Mouse (Mus musculus) MEL (cell line): ENCODE results near the gene Rgs11. TPM values are rescaled to one million over a fixed set of nuclear protein-coding genes. Genes with fewer than 3 reads are reported as not detected.
A peak's percentile ranks its signal among the peaks of the same experiment; 100 is the strongest.
"Not testable (repeated sequence)": the region's sequence is repeated elsewhere in the genome, so short reads cannot be mapped to it uniquely, and the experiment has no call there.

Source experiments
- DNase-seq: peaks from one replicate; pipeline ENCODE4 v3.0.0; 2011; ENCODE audit warnings: low read depth, low spot score
- H3K27ac ChIP-seq: 2 replicates; pipeline ENCODE4 v1.5.1; 2012; ENCODE audit warnings: low read depth, mild to moderate bottlenecking, control low read depth, low read length, moderate library complexity; ENCODE audit not compliant: control insufficient read depth
- H3K27me3 ChIP-seq, 2 experiments: fragments of 150-350 bp in 1 of 2; sonication (generic) in 1 of 2; 2 replicates each; pipeline ENCODE4 v1.6.1; 2012; ENCODE audit warnings: low read length in 2 of 2, mild to moderate bottlenecking in 2 of 2, improper control_type of control experiment in 1 of 2, moderate library complexity in 1 of 2; ENCODE audit not compliant: insufficient read depth in 2 of 2, control insufficient read depth in 1 of 2
- H3K36me3 ChIP-seq, 2 experiments: 2 replicates each; pipeline ENCODE4 v1.6.1; 2012 to 2014; ENCODE audit warnings: low read length in 2 of 2, improper control_type of control experiment in 1 of 2, inconsistent platforms in 1 of 2, mild to moderate bottlenecking in 1 of 2; ENCODE audit not compliant: insufficient read depth in 2 of 2, control insufficient read depth in 1 of 2
- H3K4me1 ChIP-seq, 2 experiments: fragments of 150-350 bp in 1 of 2; sonication (generic) in 1 of 2; 2 replicates each; pipeline ENCODE4 v1.6.1; 2012; ENCODE audit warnings: low read length in 2 of 2, improper control_type of control experiment in 1 of 2, mild to moderate bottlenecking in 1 of 2; ENCODE audit not compliant: insufficient read depth in 2 of 2, control insufficient read depth in 1 of 2
- H3K4me3 ChIP-seq, 2 experiments: fragments of 150-350 bp in 1 of 2; sonication (generic) in 1 of 2; 2 replicates each; pipeline ENCODE4 v1.5.1; 2012; ENCODE audit warnings: low read depth in 2 of 2, low read length in 2 of 2, mild to moderate bottlenecking in 2 of 2, moderate library complexity in 2 of 2, control low read depth in 1 of 2, improper control_type of control experiment in 1 of 2; ENCODE audit not compliant: control insufficient read depth in 1 of 2, insufficient read depth in 1 of 2
- H3K79me2 ChIP-seq: 2 replicates; pipeline ENCODE4 v1.6.1; 2012; ENCODE audit warnings: mild to moderate bottlenecking, low read length, moderate library complexity; ENCODE audit not compliant: control insufficient read depth, poor library complexity, insufficient read depth
- H3K9ac ChIP-seq: 2 replicates; pipeline ENCODE4 v1.6.1; 2012; ENCODE audit warnings: low read depth, mild to moderate bottlenecking, control low read depth, low read length, moderate library complexity; ENCODE audit not compliant: control insufficient read depth, poor library complexity, severe bottlenecking
- H3K9me3 ChIP-seq: fragments of 150-350 bp; sonication (generic); replicated peaks from 2 replicates; pipeline ENCODE4 v1.6.1; 2012; ENCODE audit warnings: mild to moderate bottlenecking, low read length, improper control_type of control experiment, moderate library complexity; ENCODE audit not compliant: insufficient read depth
- BHLHE40 ChIP-seq: IDR thresholded peaks from 2 replicates; pipeline ENCODE4 v1.6.1; 2012; ENCODE audit warnings: low read depth, mild to moderate bottlenecking, inconsistent platforms, low read length, improper control_type of control experiment, borderline replicate concordance
- CHD1 ChIP-seq: IDR thresholded peaks from 2 replicates; pipeline ENCODE4 v1.6.1; 2012; ENCODE audit warnings: low read depth, mild to moderate bottlenecking, inconsistent platforms, low read length, improper control_type of control experiment
- CTCF ChIP-seq, 3 experiments: IDR thresholded peaks in 2 of 3; conservative IDR thresholded peaks in 1 of 3; 2 replicates each; pipeline ENCODE4 v1.5.1; 2011 to 2012; ENCODE audit warnings: low read length in 3 of 3, low read depth in 2 of 3, mild to moderate bottlenecking in 2 of 3, improper control_type of control experiment in 1 of 3, inconsistent platforms in 1 of 3, mixed read lengths in 1 of 3, moderate library complexity in 1 of 3; ENCODE audit not compliant: control insufficient read depth in 1 of 3, insufficient read depth in 1 of 3, poor library complexity in 1 of 3, severe bottlenecking in 1 of 3
- E2F4 ChIP-seq: IDR thresholded peaks from 2 replicates; pipeline ENCODE4 v1.6.1; 2011; ENCODE audit warnings: low read depth, low read length, improper control_type of control experiment, borderline replicate concordance
- ETS1 ChIP-seq: IDR thresholded peaks from 2 replicates; pipeline ENCODE4 v1.6.1; 2012; ENCODE audit warnings: low read depth, mild to moderate bottlenecking, inconsistent platforms, low read length, improper control_type of control experiment, moderate library complexity
- GATA1 ChIP-seq: IDR thresholded peaks from 2 replicates; pipeline ENCODE4 v1.6.1; 2011; ENCODE audit warnings: low read depth, low read length, improper control_type of control experiment
- JUND ChIP-seq: IDR thresholded peaks from 2 replicates; pipeline ENCODE4 v1.6.1; 2011; ENCODE audit warnings: low read depth, mild to moderate bottlenecking, improper control_type of control experiment, low read length
- MAFK ChIP-seq: IDR thresholded peaks from 2 replicates; pipeline ENCODE4 v1.6.1; 2011; ENCODE audit warnings: low read depth, mild to moderate bottlenecking, low read length, improper control_type of control experiment, borderline replicate concordance
- MEF2A ChIP-seq: IDR thresholded peaks from 2 replicates; pipeline ENCODE4 v1.6.1; 2014; ENCODE audit warnings: low read depth, mild to moderate bottlenecking, inconsistent platforms, low read length, improper control_type of control experiment; ENCODE audit not compliant: poor library complexity, insufficient replicate concordance, severe bottlenecking; ENCODE audit errors: extremely low read depth
- MXI1 ChIP-seq: IDR thresholded peaks from 2 replicates; pipeline ENCODE4 v1.6.1; 2011; ENCODE audit warnings: mild to moderate bottlenecking, low read depth, low read length, improper control_type of control experiment
- MYB ChIP-seq: IDR thresholded peaks from 2 replicates; pipeline ENCODE4 v1.6.1; 2011; ENCODE audit warnings: mild to moderate bottlenecking, low read depth, low read length, improper control_type of control experiment
- MYC ChIP-seq: IDR thresholded peaks from 2 replicates; pipeline ENCODE4 v1.6.1; 2011; ENCODE audit warnings: low read depth, mild to moderate bottlenecking, low read length, improper control_type of control experiment, moderate library complexity
- POLR2AphosphoS5 ChIP-seq: IDR thresholded peaks from 2 replicates; pipeline ENCODE4 v1.6.1; 2012; ENCODE audit warnings: low read depth, borderline replicate concordance, mild to moderate bottlenecking, inconsistent platforms, low read length, moderate library complexity, mixed read lengths
- RCOR1 ChIP-seq: IDR thresholded peaks from 2 replicates; pipeline ENCODE4 v1.6.1; 2012; ENCODE audit warnings: low read depth, mild to moderate bottlenecking, inconsistent platforms, low read length, improper control_type of control experiment
- SIN3A ChIP-seq: IDR thresholded peaks from 2 replicates; pipeline ENCODE4 v1.6.1; 2012; ENCODE audit warnings: low read length, improper control_type of control experiment, inconsistent platforms
- SMC3 ChIP-seq: IDR thresholded peaks from 2 replicates; pipeline ENCODE4 v1.6.1; 2011; ENCODE audit warnings: low read depth, low read length, improper control_type of control experiment
- USF1 ChIP-seq: IDR thresholded peaks from 2 replicates; pipeline ENCODE4 v1.6.1; 2014; ENCODE audit warnings: low read depth, mild to moderate bottlenecking, inconsistent platforms, low read length, improper control_type of control experiment, moderate library complexity
- ZMIZ1 ChIP-seq: IDR thresholded peaks from 2 replicates; pipeline ENCODE4 v1.6.1; 2012; ENCODE audit warnings: low read depth, mild to moderate bottlenecking, inconsistent platforms, low read length, improper control_type of control experiment, moderate library complexity
- polyA plus RNA-seq, 2 experiments: library from polyadenylated mRNA; stranded (reverse) in 1 of 2; unstranded in 1 of 2; fragments of >175 nt in 1 of 2; fragments of >200 nt in 1 of 2; gene quantifications; 2 replicates each; pipeline versions ENCODE4 v1.2.1 to v1.2.4; 2012; ENCODE audit warnings: low replicate concordance in 2 of 2, low read depth in 1 of 2; ENCODE audit not compliant: insufficient read length in 2 of 2, insufficient read depth in 1 of 2, missing spikeins in 1 of 2
- total RNA-seq: library from RNA; depleted of rRNA; stranded (reverse); fragments of 300-350 nt; gene quantifications from 2 replicates; pipeline ENCODE4 v1.2.3, GENCODE M21; 2012

Gene Rgs11
- total and polyA plus RNA-seq, 3 experiments: 11.4 to 32.6 TPM; not detected in 1

DNA sequence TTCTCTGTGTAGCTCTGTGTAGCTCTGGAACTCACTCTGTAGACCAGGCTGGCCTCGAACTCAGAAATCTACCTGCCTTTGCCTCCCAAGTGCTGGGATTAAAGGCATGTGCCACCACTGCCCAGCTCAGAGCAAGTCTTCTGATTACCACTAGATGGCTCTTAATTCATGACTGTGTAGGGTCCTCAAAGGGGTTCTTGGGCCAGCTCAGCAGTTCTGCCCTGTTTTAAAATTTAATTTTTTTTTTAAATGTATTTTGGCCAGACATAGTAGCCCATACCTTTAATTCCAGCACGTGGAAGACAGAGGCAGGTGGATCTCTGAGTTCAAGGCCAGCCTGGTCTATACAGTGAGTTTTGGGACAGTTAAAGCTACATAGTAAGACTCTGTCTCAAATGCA lies 27.5 kb upstream of the Rgs11 start:
- TF ChIP-seq SMC3 (0 out of 2 replicates have a peak, but pooled peaks have one; percentile 2), CTCF (IDR thresholded peaks at IDR 0.05 in 2 of 3, conservative IDR thresholded peaks at IDR 0.05 in 1 of 3; ENCODE audit: control insufficient read depth in 1 of 3, insufficient read depth in 1 of 3, low read depth in 2 of 3, low read length in 3 of 3, poor library complexity in 1 of 3, severe bottlenecking in 1 of 3) (peak in 2 of 3 experiments; percentile 13 to 28; a peak in 2 of 6 replicates)
- not testable (repeated sequence) for H3K79me2 ChIP-seq, H3K9ac ChIP-seq, H3K4me1 ChIP-seq, H3K27ac ChIP-seq, H3K9me3 ChIP-seq, H3K4me3 ChIP-seq, DNase-seq, H3K27me3 ChIP-seq
- peaks cover 2 to 29% of the 10 kb centered on the region in 2 experiments; a peak in 3 of 4 replicates for H3K36me3 ChIP-seq

DNA sequence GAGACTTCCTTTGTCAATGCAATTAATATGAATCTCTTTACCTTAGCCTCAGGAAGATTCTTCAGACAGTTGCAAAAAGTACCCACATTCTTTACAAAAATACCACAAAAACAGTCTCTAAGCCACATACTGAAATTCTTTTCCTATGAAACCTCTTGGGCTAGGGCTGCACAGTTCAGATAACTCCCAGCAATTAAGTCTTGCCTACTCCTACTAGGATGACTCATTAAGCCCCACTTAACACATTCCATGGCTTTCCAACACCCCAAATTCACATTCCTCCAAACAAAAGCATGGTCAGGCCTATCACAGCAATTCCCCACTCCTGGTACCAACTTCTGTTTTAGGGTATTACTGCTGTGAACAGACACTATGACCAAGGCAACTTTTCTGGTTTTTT lies 24.1 kb upstream of the Rgs11 start:
- TF ChIP-seq MEF2A: no peak
- TF ChIP-seq MXI1: no peak
- TF ChIP-seq POLR2AphosphoS5: no peak
- no peak for TF ChIP-seq MYB
- Histone ChIP-seq H3K27ac (no peak overlapping the region), H3K36me3 (peaks cover 0 to 28% of the 10 kb centered on the region in 2 experiments; a peak in 3 of 4 replicates), H3K4me3 (no peak overlapping the region), H3K27me3 (no peaks in the 10 kb centered on the region), H3K4me1 (no peaks in the 10 kb centered on the region), H3K9ac (no peak overlapping the region), H3K9me3 (no peaks in the 10 kb centered on the region), H3K79me2 (peaks cover 5% of the 10 kb centered on the region; the same call in 1 of the 2 replicates)
- no peak for DNase-seq

DNA sequence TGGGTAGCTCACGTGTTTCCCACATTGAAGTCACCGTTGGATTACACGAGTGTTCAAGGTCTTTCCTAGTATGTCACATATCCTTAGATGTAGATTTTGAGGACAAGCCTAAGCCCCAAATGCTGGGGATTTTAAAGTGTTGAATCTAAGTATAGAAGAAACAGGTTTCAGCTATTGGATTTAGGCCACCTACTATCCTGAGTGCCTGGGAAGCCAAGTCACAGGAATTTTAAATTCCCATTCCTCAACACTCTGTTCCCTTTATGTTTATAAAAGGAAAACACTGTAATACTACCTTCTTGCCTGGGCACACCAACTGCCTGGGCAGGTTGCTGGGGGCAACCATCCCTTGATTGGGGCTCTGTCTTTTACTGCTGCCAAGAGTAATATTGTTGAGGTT lies 21.6 kb upstream of the Rgs11 start:
- no peak overlapping the region for H3K9ac ChIP-seq
- H3K27me3 ChIP-seq: no peaks in the 10 kb centered on the region
- H3K9me3 ChIP-seq: no peaks in the 10 kb centered on the region
- H3K36me3 ChIP-seq: peaks cover 0 to 32% of the 10 kb centered on the region in 2 experiments; a peak in 2 of 4 replicates
- no peak for DNase-seq
- TF ChIP-seq MYC: no peak
- TF ChIP-seq, all 39 proteins: peak for 0
- no peak overlapping the region for H3K4me3 ChIP-seq
- no peaks in the 10 kb centered on the region for H3K4me1 ChIP-seq
- H3K27ac ChIP-seq: no peak overlapping the region
- H3K79me2 ChIP-seq: peaks cover 4% of the 10 kb centered on the region; the same call in 1 of the 2 replicates

DNA sequence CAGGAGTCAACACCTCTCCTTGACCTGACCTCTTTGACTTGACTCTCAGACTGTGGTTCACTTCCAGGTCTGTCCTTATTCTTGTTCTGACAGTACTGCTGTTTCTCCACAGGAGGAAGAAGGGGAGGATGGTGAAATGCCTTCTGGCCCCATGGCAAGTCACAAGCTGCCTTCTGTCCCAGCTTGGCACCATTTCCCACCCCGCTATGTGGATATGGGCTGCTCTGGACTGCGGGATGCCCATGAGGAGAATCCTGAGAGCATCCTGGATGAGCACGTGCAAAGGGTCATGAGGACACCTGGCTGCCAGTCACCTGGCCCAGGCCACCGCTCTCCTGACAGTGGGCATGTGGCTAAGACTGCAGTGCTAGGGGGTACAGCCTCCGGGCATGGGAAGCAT lies 15.2 kb upstream of the Rgs11 start:
- Histone ChIP-seq H3K27ac (no peak overlapping the region), H3K4me1 (no peaks in the 10 kb centered on the region), H3K4me3 (no peak overlapping the region), H3K9me3 (no peaks in the 10 kb centered on the region), H3K9ac (no peak overlapping the region), H3K36me3 (peaks cover 0 to 13% of the 10 kb centered on the region in 2 experiments; a peak in 2 of 4 replicates), H3K79me2 (no peaks in the 10 kb centered on the region), H3K27me3 (no peaks in the 10 kb centered on the region)
- TF ChIP-seq MYC: no peak
- no peak for TF ChIP-seq CHD1
- TF ChIP-seq BHLHE40: no peak
- TF ChIP-seq RCOR1: no peak
- no peak for TF ChIP-seq ETS1
- TF ChIP-seq ZMIZ1: no peak
- no peak for TF ChIP-seq USF1
- TF ChIP-seq GATA1: no peak
- TF ChIP-seq SIN3A: no peak
- TF ChIP-seq MAFK: no peak
- no peak for TF ChIP-seq E2F4
- TF ChIP-seq JUND: no peak
- no peak for TF ChIP-seq CTCF (IDR thresholded peaks at IDR 0.05 in 2 of 3, conservative IDR thresholded peaks at IDR 0.05 in 1 of 3; ENCODE audit: control insufficient read depth in 1 of 3, insufficient read depth in 1 of 3, low read depth in 2 of 3, low read length in 3 of 3, poor library complexity in 1 of 3, severe bottlenecking in 1 of 3)
- TF ChIP-seq SMC3: no peak
- no peak for DNase-seq
